Mouse (Mus musculus) liver, postnatal 0 days (tissue): Measurements from ENCODE around the gene Olfr934.

ENCODE experiments used
- CTCF ChIP-seq: sonication (generic); IDR thresholded peaks from 2 replicates; pipeline ENCODE4 v1.5.1; 2016; ENCODE audit warnings: antibody characterized with exemption, low read depth
- EP300 ChIP-seq: IDR thresholded peaks from 2 replicates; pipeline ENCODE4 v1.6.1; 2016; ENCODE audit warnings: antibody characterized with exemption, low read depth, mild to moderate bottlenecking

GRCm38 (mm10) chr9:38999583-38999982, 11.5 kb upstream of the Olfr934 start, which contains the start of gene Olfr935:
- TF ChIP-seq CTCF (no peak), EP300 (no peak)
